Mouse (Mus musculus) frontal cortex, adult 2 months (tissue): ENCODE measurements around the gene Snrpf. TPM values are rescaled to one million over a fixed set of nuclear protein-coding genes. Genes with fewer than 3 reads are reported as not detected.

Experiments used
- DNase-seq, 2 experiments: peaks; one replicate each; pipeline ENCODE4 v3.0.0; 2022; ENCODE audit warnings: low spot score in 1 of 2; ENCODE audit errors: extremely low spot score in 1 of 2
- polyA plus RNA-seq: library from polyadenylated mRNA; depleted of rRNA; stranded (reverse); fragments of >200 nt; gene quantifications from 2 replicates; pipeline ENCODE4 v1.2.3, GENCODE M21; 2012; rRNA removed

Snrpf gene
- polyA plus RNA-seq, result 49.8 and 56.4 TPM in 2 replicates

DNA sequence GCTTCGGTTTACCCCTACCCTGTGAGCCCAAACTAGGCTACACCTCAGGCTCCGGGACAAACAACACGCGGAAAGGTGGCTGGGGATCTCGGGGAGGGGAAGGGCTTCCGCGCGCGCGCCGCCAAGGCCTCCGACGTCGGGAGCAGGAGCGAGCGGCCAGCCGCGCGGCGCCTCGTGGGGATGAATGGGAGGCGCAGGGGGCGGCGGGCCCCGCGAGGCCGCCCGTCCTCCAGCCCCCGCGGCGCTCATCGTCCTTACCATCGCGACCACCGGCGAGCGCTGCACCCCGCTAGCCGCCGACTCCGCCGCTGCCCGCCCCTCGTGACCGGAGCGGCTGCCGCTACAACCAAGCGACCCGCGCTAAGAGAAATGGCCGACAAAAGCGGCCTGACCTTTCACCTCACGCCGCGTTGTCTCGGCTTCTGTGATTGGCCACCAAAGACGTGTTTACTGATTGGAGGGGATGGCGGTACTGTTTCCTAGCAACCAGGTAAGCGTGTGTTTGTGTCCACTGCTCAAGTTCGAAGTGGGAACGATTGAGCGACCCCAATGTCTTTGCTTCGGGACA, at the start of gene Snrpf:
Gene Snrpf, minus strand, starts transcription at position 426 of the 568 bp plus-strand sequence.
- DNase-seq, result peak; percentile 89 to 97

- no peak for DNase-seq
These were observed 46.4 kb upstream of the Snrpf start for GRCm38 (mm10) chr10:93635941-93636340.

DNA sequence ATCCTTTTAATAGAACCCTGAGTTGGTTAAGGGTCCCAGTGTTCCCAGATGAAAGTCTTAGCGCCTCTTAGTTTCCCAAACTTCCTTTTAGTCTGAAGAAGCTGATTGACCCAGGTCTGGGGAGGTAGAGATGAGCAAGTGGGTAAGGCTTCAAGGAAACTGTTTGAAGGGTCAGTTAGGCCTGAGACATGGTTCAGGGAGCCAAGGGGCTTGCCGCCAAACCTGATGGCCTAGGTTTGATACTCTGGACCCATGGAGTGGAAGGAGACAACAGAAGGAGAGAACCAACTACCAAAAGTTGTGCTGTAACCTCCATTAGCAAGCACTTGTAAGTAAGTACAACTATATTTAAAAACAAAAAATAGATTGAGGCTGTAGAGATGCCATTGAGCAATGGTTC, 44.5 kb upstream of the Snrpf start:
- no peak for DNase-seq

DNA sequence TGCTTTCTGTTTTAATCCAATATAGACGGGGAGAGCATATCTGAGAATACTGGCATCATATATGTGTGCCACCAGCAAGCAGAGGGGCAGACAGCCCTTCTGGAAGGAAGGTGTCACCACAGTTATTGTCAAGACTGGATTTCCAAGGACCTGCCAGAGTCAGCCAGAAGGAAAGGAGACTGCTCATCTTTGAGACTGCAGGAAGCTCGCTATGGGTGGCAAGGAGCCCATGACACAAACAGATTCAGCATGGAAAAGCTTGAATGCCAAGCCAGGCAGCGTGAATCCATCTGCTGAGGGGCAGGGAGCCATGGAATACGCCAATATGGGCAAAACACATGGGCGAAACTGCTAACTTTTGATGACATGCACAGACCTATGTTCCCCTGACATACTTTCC, 44.1 kb upstream of the Snrpf start:
- DNase-seq, result no peak

DNA sequence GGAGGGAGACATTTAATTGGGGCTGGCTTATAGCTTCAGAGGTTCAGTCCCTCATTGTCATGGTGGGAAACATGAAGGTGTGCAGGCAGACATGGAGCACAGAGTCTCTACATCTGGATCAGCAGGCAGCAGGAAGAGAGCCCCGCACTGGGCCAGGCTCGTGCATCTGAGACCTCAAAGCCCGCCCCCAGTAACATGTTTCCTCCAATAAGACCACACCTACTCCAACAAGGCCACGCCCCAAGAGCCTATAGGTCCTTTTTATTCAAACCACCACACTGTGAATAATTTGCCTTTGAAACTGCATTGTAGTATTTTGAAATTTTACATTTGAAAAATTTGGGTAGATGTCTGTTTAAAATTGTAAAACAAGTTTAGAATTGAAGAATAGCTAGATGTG, 42.6 kb upstream of the Snrpf start:
- no peak for DNase-seq

DNA sequence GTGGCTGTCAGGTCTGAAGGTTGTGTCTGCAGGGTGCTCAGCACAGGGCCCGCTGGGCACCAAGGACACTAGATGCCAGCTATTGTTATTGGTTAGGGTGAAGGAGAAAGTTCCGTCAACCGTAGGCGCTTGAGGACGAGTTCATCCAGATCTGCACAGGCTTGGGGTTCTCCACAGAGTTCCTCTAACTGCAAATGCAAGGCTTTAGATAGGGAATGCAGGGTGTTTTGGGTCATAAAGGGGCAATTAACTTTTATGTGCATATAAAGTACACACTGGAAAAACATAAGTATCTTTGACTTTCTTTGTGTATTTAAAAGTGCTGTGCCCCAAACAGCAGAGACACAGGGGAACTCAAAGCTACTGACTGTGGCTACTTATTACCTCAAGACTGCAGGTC, 40.8 kb upstream of the Snrpf start:
- no peak for DNase-seq

- DNase-seq, result no peak
These were observed 34.6 kb upstream of the Snrpf start for GRCm38 (mm10) chr10:93624151-93624550.

- no peak for DNase-seq
These were observed 34.2 kb upstream of the Snrpf start for GRCm38 (mm10) chr10:93623725-93624124.

DNA sequence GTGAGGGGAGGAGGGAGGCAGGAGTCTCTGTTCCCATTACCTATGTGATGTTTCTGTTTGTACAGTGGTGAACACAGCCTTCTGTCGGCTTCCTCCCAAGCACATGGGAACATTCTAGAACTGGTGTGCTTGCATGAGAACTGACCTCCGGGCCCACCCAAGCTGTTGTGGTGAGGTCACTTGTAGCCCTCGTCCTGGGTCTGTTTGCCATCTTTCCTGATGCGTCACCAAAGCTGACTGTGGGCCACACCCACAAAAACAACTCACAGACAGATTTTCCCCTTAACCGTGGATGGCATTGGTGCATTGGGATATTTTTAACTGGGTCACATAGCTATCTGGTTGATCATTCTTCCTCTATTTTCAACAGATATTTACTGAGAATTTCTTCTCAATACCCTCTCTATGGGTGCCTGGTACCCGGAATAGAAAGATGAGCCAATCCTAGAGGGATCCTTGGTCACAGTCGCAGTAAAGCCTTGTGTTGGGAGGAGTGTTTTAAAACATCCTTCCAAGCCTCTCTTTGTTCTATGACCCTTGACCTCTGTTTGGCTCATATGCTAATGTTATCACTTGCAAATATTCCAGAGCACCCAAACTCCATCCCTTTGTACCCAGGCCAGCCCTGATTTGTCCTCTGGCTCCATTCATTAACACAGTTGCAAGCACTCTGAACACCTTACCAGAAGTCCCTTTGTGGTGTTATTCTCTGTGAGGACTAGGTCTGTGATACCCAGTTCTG, 31.1 kb upstream of the Snrpf start:
- DNase-seq, result no peak

- no peak for DNase-seq
These were observed 25.3 kb upstream of the Snrpf start for GRCm38 (mm10) chr10:93614850-93615249.

- DNase-seq, result peak in 1 of 2 experiments; percentile 69
These were observed 22.0 kb upstream of the Snrpf start for GRCm38 (mm10) chr10:93611419-93612007.

DNA sequence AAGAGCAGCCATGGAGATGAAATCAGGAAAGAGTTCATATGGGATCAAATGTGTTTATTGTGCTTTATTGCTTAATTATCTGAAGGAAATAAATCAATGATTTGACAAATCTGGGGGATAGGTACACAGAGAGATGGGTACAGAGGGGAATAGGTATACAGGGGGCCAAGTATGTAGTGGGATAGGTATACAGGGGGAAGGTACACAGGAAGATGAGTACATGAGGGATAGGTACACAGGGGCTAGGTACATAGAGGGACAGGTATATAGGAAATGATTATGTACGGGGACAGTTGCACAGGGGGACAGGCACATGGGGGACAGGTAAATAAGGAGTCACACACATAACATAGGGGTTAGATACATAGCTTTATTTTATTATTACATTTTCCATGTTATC, 21.4 kb upstream of the Snrpf start:
- no peak for DNase-seq

DNA sequence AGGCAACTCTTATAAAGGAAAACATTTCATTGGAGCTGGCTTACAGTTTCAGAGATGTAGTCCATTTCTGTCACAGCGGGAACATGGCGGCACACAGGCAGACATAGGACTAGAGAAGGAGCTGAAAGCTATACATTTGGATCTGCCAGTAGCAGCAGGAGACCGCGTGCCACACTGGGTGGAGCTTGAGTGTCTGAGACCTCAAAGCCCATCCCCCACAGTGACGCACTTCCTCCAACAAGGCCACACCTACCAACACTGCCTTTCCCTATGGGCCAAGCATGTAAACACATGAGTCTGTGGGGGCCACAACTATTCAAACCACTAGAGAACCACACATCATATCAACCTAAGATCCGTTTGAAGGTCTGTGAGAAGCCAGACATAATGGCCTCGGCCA, 19.7 kb upstream of the Snrpf start:
- no peak for DNase-seq

DNA sequence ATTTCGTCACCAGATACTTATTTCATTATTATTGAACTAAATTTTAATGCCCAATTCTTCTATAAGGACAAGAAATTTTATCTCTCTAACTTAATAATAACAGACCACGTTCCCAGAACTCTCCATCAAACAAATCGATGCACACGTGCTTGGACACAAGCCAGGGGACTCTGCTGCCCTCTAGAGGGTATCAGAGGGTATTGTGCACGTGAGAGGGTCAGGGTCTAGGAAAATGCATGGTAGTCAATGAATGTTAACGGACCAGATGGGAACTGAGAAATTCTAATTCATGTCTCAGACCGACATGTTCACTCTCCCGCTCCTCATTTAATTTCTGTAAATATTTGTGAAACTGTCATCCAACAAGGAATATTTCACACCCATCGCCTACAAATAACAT, 18.5 kb upstream of the Snrpf start:
- DNase-seq, result no peak

DNA sequence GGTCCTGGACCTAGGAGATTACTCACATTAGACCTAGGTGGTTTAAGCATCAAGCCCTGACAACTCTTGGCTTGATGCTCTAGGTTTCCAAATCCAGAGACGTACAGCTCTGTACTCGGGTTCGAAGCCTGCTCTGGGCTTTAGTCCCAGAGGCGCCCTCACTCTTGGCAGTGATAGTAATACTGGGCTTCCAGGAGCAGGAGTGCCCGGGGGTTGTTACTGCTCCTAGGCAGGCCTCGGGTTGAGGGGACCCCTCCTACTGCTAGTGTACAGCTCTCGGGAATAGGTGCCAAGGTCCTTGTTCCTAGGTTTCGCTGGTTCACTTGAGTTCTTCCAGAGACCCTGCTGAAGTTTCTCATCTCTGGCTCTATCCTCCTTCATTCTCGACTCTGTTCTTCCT, 16.8 kb upstream of the Snrpf start:
- no peak for DNase-seq

DNA sequence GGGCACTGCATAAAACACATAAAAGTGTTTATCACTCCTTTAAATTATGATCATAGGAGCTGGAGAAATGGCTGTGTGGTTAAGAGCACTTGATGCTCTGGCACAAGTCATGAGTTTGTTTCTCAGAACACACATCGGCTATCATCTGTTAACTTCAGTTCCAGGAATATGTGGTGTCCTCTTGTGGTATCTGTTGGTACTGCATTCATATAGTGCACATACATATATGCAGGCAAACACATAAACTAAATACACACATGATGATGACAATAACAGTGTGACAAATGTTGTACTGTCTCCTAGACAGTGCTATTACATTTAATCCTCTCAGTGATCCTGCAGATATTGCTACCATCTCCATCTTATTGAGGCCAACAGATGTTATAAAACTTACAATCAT, 13.8 kb upstream of the Snrpf start:
- no peak for DNase-seq

DNA sequence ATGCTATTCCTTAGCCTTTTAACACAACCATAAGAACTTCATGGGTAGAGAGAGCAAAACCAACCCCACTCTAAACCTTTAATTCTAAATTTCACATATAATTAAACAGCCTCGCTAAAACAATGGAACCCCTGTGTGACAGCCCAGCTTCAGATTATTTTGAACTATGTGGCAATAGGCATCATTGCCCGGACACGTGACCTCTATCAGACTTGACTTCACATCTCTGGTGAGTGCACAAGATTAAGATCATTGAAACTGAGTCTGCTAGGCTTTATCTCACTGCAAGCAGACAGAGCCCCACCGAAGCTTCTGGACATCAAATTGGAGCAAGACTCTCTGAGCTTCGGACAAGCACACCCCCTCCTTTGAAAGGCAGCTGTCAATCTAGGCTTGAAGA, 12.8 kb upstream of the Snrpf start:
- DNase-seq, result no peak

GRCm38 (mm10) chr10:93596641-93597040, 7.1 kb upstream of the Snrpf start:
- no peak for DNase-seq

DNA sequence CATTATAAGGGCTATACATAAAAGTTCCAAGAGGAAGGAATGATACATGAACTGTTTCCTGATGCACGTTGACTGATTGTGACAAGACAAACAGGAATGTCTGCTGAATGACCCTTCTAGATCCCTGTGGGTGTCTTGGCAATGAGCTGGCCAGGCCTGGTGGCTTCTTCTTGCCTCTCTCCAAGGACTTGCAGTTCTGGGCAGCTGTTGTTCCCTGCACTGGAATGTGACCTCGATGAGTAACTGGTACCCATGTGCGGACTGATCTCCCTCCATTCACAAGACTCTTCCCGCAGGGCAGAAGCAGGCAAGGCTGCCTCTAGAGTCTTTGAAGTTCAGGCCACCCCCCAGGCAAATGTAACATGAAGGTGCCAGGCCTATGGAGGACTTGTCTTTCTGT, 6.3 kb upstream of the Snrpf start:
- no peak for DNase-seq

GRCm38 (mm10) chr10:93594022-93594482, 4.5 kb upstream of the Snrpf start:
- DNase-seq, result peak; percentile 83 to 96

GRCm38 (mm10) chr10:93592456-93592855, 3.0 kb upstream of the Snrpf start:
- no peak for DNase-seq

GRCm38 (mm10) chr10:93588796-93589195, 710 bp downstream of the Snrpf start:
- no peak for DNase-seq
